Mouse (Mus musculus) MEL-GATA-1-ER (cell line): ENCODE results near the gene Psmd9.
A peak's percentile ranks its signal among the peaks of the same experiment; 100 is the strongest.
"Not testable (repeated sequence)": the region's sequence is repeated elsewhere in the genome, so short reads cannot be mapped to it uniquely, and the experiment has no call there.

ENCODE experiments used
- DNase-seq: peaks from one replicate; pipeline ENCODE4 v3.0.0-alpha.2; 2012; ENCODE audit warnings: low read depth; ENCODE audit errors: extremely low read depth

The Psmd9 gene

GRCm38 (mm10) chr5:123190912-123191311 lies 21.7 kb downstream of the Psmd9 start:
- DNase-seq = no peak

GRCm38 (mm10) chr5:123191427-123191826 lies 22.2 kb downstream of the Psmd9 start:
- peak; percentile 37 for DNase-seq

GRCm38 (mm10) chr5:123192606-123193150 lies 23.5 kb downstream of the Psmd9 start:
- DNase-seq = no peak

- peak; percentile 57 for DNase-seq
Measured at GRCm38 (mm10) chr5:123193436-123193835, 24.2 kb downstream of the Psmd9 start.

GRCm38 (mm10) chr5:123194856-123195255 lies 25.6 kb downstream of the Psmd9 start:
- DNase-seq = no peak

- DNase-seq = no peak
Measured at GRCm38 (mm10) chr5:123195500-123196000, 26.3 kb downstream of the Psmd9 start.

- no peak for DNase-seq
Measured at GRCm38 (mm10) chr5:123196746-123197145, 27.5 kb downstream of the Psmd9 start.

GRCm38 (mm10) chr5:123198523-123198922 lies 29.3 kb downstream of the Psmd9 start:
- DNase-seq = no peak

- DNase-seq = peak; percentile 37
Measured at GRCm38 (mm10) chr5:123200816-123201522, 31.8 kb downstream of the Psmd9 start.

GRCm38 (mm10) chr5:123201523-123201892 lies 32.3 kb downstream of the Psmd9 start:
- peak; percentile 49 for DNase-seq

- no peak for DNase-seq
Measured at GRCm38 (mm10) chr5:123201987-123202386, 32.8 kb downstream of the Psmd9 start.

- DNase-seq = not testable (repeated sequence)
Measured at GRCm38 (mm10) chr5:123202771-123203170, 33.6 kb downstream of the Psmd9 start.

GRCm38 (mm10) chr5:123203591-123203990 lies 34.4 kb downstream of the Psmd9 start:
- not testable (repeated sequence) for DNase-seq

GRCm38 (mm10) chr5:123222346-123223050 lies 53.3 kb downstream of the Psmd9 start:
- DNase-seq = not testable (repeated sequence)

- no peak for DNase-seq
Measured at GRCm38 (mm10) chr5:123223051-123223410, 53.8 kb downstream of the Psmd9 start.

- not testable (repeated sequence) for DNase-seq
Measured at GRCm38 (mm10) chr5:123223861-123224260, 54.6 kb downstream of the Psmd9 start.

- no peak for DNase-seq
Measured at GRCm38 (mm10) chr5:123226851-123227250, 57.6 kb downstream of the Psmd9 start.

- peak; percentile 93 for DNase-seq
Measured at GRCm38 (mm10) chr5:123227762-123228523, 58.7 kb downstream of the Psmd9 start.

GRCm38 (mm10) chr5:123228524-123228922 lies 59.3 kb downstream of the Psmd9 start:
- DNase-seq = no peak

GRCm38 (mm10) chr5:123229296-123229695 lies 60.1 kb downstream of the Psmd9 start:
- DNase-seq = no peak

- DNase-seq = no peak
Measured at GRCm38 (mm10) chr5:123232180-123232579, 63.0 kb downstream of the Psmd9 start.

- DNase-seq = no peak
Measured at GRCm38 (mm10) chr5:123235731-123236130, 66.5 kb downstream of the Psmd9 start.
